Mouse (Mus musculus) gastrocnemius, adult 18-20 months (tissue): ENCODE results near the gene Nrxn1. TPM values are rescaled to one million over a fixed set of nuclear protein-coding genes. Genes with fewer than 3 reads are reported as not detected.

Source experiments
- DNase-seq: peaks from one replicate; pipeline ENCODE4 v3.0.0; 2021; ENCODE audit warnings: low spot score
- total RNA-seq, 2 experiments: library from RNA; stranded (reverse); gene quantifications; 2 replicates each; pipeline ENCODE4 v1.2.3; 2021

The Nrxn1 gene
- total RNA-seq, 2 experiments from 2014 or later: 0.62 to 1.0 TPM

GRCm38 (mm10) chr17:90451384-90451783, 641.5 kb downstream of the Nrxn1 start:
- no peak for DNase-seq

- no peak for DNase-seq
Observed at GRCm38 (mm10) chr17:90443067-90443466, 649.8 kb downstream of the Nrxn1 start.

GRCm38 (mm10) chr17:90435836-90436235, 657.0 kb downstream of the Nrxn1 start:
- DNase-seq: no peak

GRCm38 (mm10) chr17:90435371-90435770, 657.5 kb downstream of the Nrxn1 start:
- DNase-seq: no peak

- DNase-seq: no peak
Observed at GRCm38 (mm10) chr17:90430211-90430610, 662.7 kb downstream of the Nrxn1 start.

- DNase-seq: no peak
Observed at GRCm38 (mm10) chr17:90425974-90426373, 666.9 kb downstream of the Nrxn1 start.

- no peak for DNase-seq
Observed at GRCm38 (mm10) chr17:90422591-90422990, 670.3 kb downstream of the Nrxn1 start.

- no peak for DNase-seq
Observed at GRCm38 (mm10) chr17:90420757-90421156, 672.1 kb downstream of the Nrxn1 start.

GRCm38 (mm10) chr17:90419615-90420014, 673.3 kb downstream of the Nrxn1 start:
- DNase-seq: no peak

GRCm38 (mm10) chr17:90396357-90396756, 696.5 kb downstream of the Nrxn1 start:
- DNase-seq: no peak

GRCm38 (mm10) chr17:90394606-90395005, 698.3 kb downstream of the Nrxn1 start:
- no peak for DNase-seq

GRCm38 (mm10) chr17:90392751-90393150, 700.1 kb downstream of the Nrxn1 start:
- DNase-seq: no peak

- no peak for DNase-seq
Observed at GRCm38 (mm10) chr17:90390316-90391212, 702.3 kb downstream of the Nrxn1 start.

- no peak for DNase-seq
Observed at GRCm38 (mm10) chr17:90384856-90385255, 708.0 kb downstream of the Nrxn1 start.

- no peak for DNase-seq
Observed at GRCm38 (mm10) chr17:90382496-90383443, 710.1 kb downstream of the Nrxn1 start.

GRCm38 (mm10) chr17:90376533-90376932, 716.3 kb downstream of the Nrxn1 start:
- no peak for DNase-seq

GRCm38 (mm10) chr17:90362169-90362568, 730.7 kb downstream of the Nrxn1 start:
- no peak for DNase-seq

- no peak for DNase-seq
Observed at GRCm38 (mm10) chr17:90349385-90350095, 743.3 kb downstream of the Nrxn1 start.

- no peak for DNase-seq
Observed at GRCm38 (mm10) chr17:90346735-90347475, 746.0 kb downstream of the Nrxn1 start.

- no peak for DNase-seq
Observed at GRCm38 (mm10) chr17:90333445-90333844, 759.4 kb downstream of the Nrxn1 start.

GRCm38 (mm10) chr17:90323674-90324073, 769.2 kb downstream of the Nrxn1 start:
- DNase-seq: no peak
